In genomic region chr10:4465799-4466198, GRCm38 (mm10) we compare ENCODE assay signal across 35 mouse cellular contexts. TPM values are rescaled to one million over a fixed set of nuclear protein-coding genes. Genes with fewer than 3 reads are reported as not detected.
"Had no signal": no experiment of that assay in that cellular context is flagged by ENCODE, and none has a peak within 500 bp of the region (broad histone marks: within the 10 kb centered on the region; RNA-seq: fewer than 3 reads in every experiment).

No protein-coding gene starts in this region.

- H3K36me3 ChIP-seq: limb, embryonic 10.5 days; limb, embryonic 12.5 days; limb, embryonic 13.5 days; limb, embryonic 15.5 days; liver, embryonic 12.5 days; liver, embryonic 13.5 days; liver, embryonic 15.5 days; lung, embryonic 15.5 days; midbrain, embryonic 10.5 days; midbrain, embryonic 12.5 days; midbrain, embryonic 13.5 days; midbrain, embryonic 15.5 days; neural tube, embryonic 12.5 days had no signal

- H3K27me3 ChIP-seq: limb, embryonic 12.5 days; limb, embryonic 13.5 days; limb, embryonic 15.5 days; liver, embryonic 12.5 days; liver, embryonic 13.5 days; liver, embryonic 15.5 days; lung, embryonic 15.5 days; megakaryocyte, embryonic 14.5 days; midbrain, embryonic 12.5 days; midbrain, embryonic 13.5 days; midbrain, embryonic 15.5 days; neural tube, embryonic 12.5 days had no signal

- H3K27ac ChIP-seq: left cerebral cortex, adult 2 months; limb, embryonic 12.5 days; limb, embryonic 13.5 days; limb, embryonic 15.5 days; liver, embryonic 12.5 days; liver, embryonic 13.5 days; liver, embryonic 14.5 days; liver, embryonic 15.5 days; lung, embryonic 15.5 days; macrophage; midbrain, embryonic 10.5 days; midbrain, embryonic 12.5 days; midbrain, embryonic 13.5 days; midbrain, embryonic 15.5 days; neural tube, embryonic 12.5 days had no signal

- H3K4me3 ChIP-seq: left cerebral cortex, adult 2 months; limb, embryonic 10.5 days; limb, embryonic 12.5 days; limb, embryonic 13.5 days; limb, embryonic 15.5 days; liver, embryonic 12.5 days; liver, embryonic 13.5 days; liver, embryonic 15.5 days; lung, embryonic 15.5 days; megakaryocyte, embryonic 14.5 days; midbrain, embryonic 10.5 days; midbrain, embryonic 12.5 days; midbrain, embryonic 13.5 days; midbrain, embryonic 15.5 days; myocyte; neural tube, embryonic 12.5 days had no signal

- H3K9me3 ChIP-seq: limb, embryonic 10.5 days; limb, embryonic 12.5 days; limb, embryonic 13.5 days; limb, embryonic 15.5 days; liver, embryonic 12.5 days; liver, embryonic 13.5 days; liver, embryonic 15.5 days; lung, embryonic 15.5 days; midbrain, embryonic 10.5 days; midbrain, embryonic 12.5 days; midbrain, embryonic 13.5 days; midbrain, embryonic 15.5 days; neural tube, embryonic 12.5 days had no signal

- ATAC-seq: liver, embryonic 12.5 days; liver, postnatal 0 days; midbrain, embryonic 13.5 days; midbrain, embryonic 15.5 days; midbrain, embryonic 16.5 days had no signal

- H3K9ac ChIP-seq: limb, embryonic 12.5 days; limb, embryonic 13.5 days; limb, embryonic 15.5 days; liver, embryonic 12.5 days; liver, embryonic 13.5 days; liver, embryonic 14.5 days; liver, embryonic 15.5 days; liver, postnatal 0 days; lung, embryonic 14.5 days; lung, embryonic 15.5 days; midbrain, embryonic 12.5 days; midbrain, embryonic 13.5 days; midbrain, embryonic 15.5 days; neural tube, embryonic 12.5 days had no signal

- DNase-seq: left cerebral cortex, postnatal 4 days; liver; liver, embryonic 13.5 days; liver, postnatal 0 days; lung, adult 18-20 months; lung, adult 2 months; lung, embryonic 14.5 days; lung, postnatal 10 days; lung, postnatal 14 days; lung, postnatal 36 days; midbrain, embryonic 14.5 days had no signal

- H3K4me1 ChIP-seq: limb, embryonic 15.5 days; liver, embryonic 12.5 days; liver, embryonic 13.5 days; liver, embryonic 15.5 days; lung, embryonic 15.5 days; midbrain, embryonic 12.5 days; midbrain, embryonic 13.5 days; midbrain, embryonic 15.5 days; neural tube, embryonic 12.5 days had no signal

- H3K4me2 ChIP-seq: limb, embryonic 12.5 days; limb, embryonic 13.5 days; limb, embryonic 15.5 days; liver, embryonic 11.5 days; liver, embryonic 12.5 days; liver, embryonic 13.5 days; liver, embryonic 15.5 days; lung, embryonic 14.5 days; lung, embryonic 15.5 days; midbrain, embryonic 11.5 days; midbrain, embryonic 12.5 days; midbrain, embryonic 13.5 days; midbrain, embryonic 15.5 days; neural tube, embryonic 12.5 days had no signal

RNA-seq across cellular contexts. Expression of gene Ccdc170, which starts 16.5 kb away (rescaled TPM):
- polyA plus RNA-seq: limb, embryonic 11.5 days; liver, adult 2 months; liver, embryonic 11.5 days; liver, embryonic 13.5 days; liver, embryonic 14.5 days; liver, embryonic 15.5 days; liver, embryonic 16.5 days; liver, postnatal 0 days; macrophage; midbrain, embryonic 10.5 days; neural tube, embryonic 11.5 days had no signal
